Mouse (Mus musculus) left cerebral cortex, postnatal 10 days (tissue): ENCODE data around the gene Chst15. TPM values are rescaled to one million over a fixed set of nuclear protein-coding genes. Genes with fewer than 3 reads are reported as not detected.

ENCODE experiments used
- DNase-seq, 2 experiments: peaks; one replicate each; pipeline ENCODE4 v3.0.0; 2021 to 2022; ENCODE audit warnings: low spot score in 2 of 2, mixed read lengths in 1 of 2; ENCODE audit errors: extremely low spot score in 1 of 2
- intact Hi-C: fragments of 180-260 bp; cut with DNase I; formaldehyde crosslinking; loops from one replicate; pipeline ENCODE4 v1.15.1; 2025
- total RNA-seq, 2 experiments: library from RNA; stranded (reverse); gene quantifications; 2 replicates each; pipeline ENCODE4 v1.2.3; 2021

The Chst15 gene
- total RNA-seq, 2 experiments from 2014 or later = 31.3 to 37.3 TPM

GRCm38 (mm10) chr7:132210616-132211015 lies 106.4 kb downstream of the Chst15 start:
- no peak for DNase-seq
- intact Hi-C loops = no loop called here

- peak in 1 of 2 experiments; percentile 59 for DNase-seq
- intact Hi-C loops = no loop called here
Measured at GRCm38 (mm10) chr7:132208946-132209651, 107.9 kb downstream of the Chst15 start.

- DNase-seq = no peak
- intact Hi-C loops = no loop called here
Measured at GRCm38 (mm10) chr7:132204073-132204612, 112.9 kb downstream of the Chst15 start.

GRCm38 (mm10) chr7:132199686-132200085 lies 117.3 kb downstream of the Chst15 start:
- intact Hi-C loops = no loop called here
- no peak for DNase-seq

GRCm38 (mm10) chr7:132198806-132199205 lies 118.2 kb downstream of the Chst15 start:
- intact Hi-C loops = no loop called here
- DNase-seq = no peak

GRCm38 (mm10) chr7:132197817-132198475 lies 119.1 kb downstream of the Chst15 start:
- intact Hi-C loops = no loop called here
- no peak for DNase-seq

GRCm38 (mm10) chr7:132196581-132196980 lies 120.4 kb downstream of the Chst15 start:
- intact Hi-C loops = no loop called here

GRCm38 (mm10) chr7:132193606-132194005 lies 123.4 kb downstream of the Chst15 start:
- intact Hi-C loops = no loop called here
- DNase-seq = no peak

More at GRCm38 (mm10) chr7:132196581-132196980, 120.4 kb downstream of the Chst15 start:
- DNase-seq = no peak

GRCm38 (mm10) chr7:132187456-132187855 lies 129.6 kb downstream of the Chst15 start:
- DNase-seq = no peak
- intact Hi-C loops = no loop called here

Other genes starting within 250 kb of the Chst15 start
- 1 to 10 TPM; 6.1 to 9.3 TPM for gene Cpxm2, start 162.5 kb downstream of the Chst15 start, total RNA-seq